ENCODE assay signal across 10 mouse cellular contexts in genomic region chr6:71673166-71673565, GRCm38 (mm10). TPM values are rescaled to one million over a fixed set of nuclear protein-coding genes. Genes with fewer than 3 reads are reported as not detected.
A peak's percentile ranks its signal among the peaks of the same experiment; 100 is the strongest.
DNase-seq lines count a peak whose midpoint lies in the region; ATAC-seq and TF ChIP-seq lines count a peak whose summit lies in the region.
"Had no signal": no experiment of that assay in that cellular context is flagged by ENCODE, and none has a peak within 500 bp of the region (broad histone marks: within the 10 kb centered on the region; RNA-seq: fewer than 3 reads in every experiment).

No protein-coding gene starts in this region.

- ATAC-seq in CD4-positive, CD25-positive, alpha-beta regulatory T cell, adult 4 months, result no peak
- ATAC-seq in midbrain, embryonic 14.5 days (ENCODE audit: low FRiP score, low TSS enrichment), result no peak

- H3K4me3 ChIP-seq in testis, adult 2 months (ENCODE audit: control insufficient read depth, low read depth, low read length), result no peak overlapping the region
- H3K4me3 ChIP-seq in cerebellum, adult 2 months (replicated peaks; ENCODE audit: insufficient read depth, low read depth, low read length), result no peak overlapping the region
- H3K4me3 ChIP-seq in midbrain, embryonic 14.5 days (replicated peaks; ENCODE audit: low read depth, low read length), result no peak overlapping the region
- H3K4me3 ChIP-seq: embryonic facial prominence, embryonic 15.5 days had no signal

- TF ChIP-seq CTCF in testis, adult 2 months (IDR thresholded peaks at IDR 0.05; ENCODE audit: control insufficient read depth, insufficient read depth, insufficient replicate concordance, low read depth, low read length), result peak; percentile 15; the same call in 1 of the 2 replicates
- TF ChIP-seq CTCF in cerebellum, adult 2 months (IDR thresholded peaks at IDR 0.05; ENCODE audit: borderline replicate concordance, insufficient read depth, low read depth, low read length), result no peak; the same call in 1 of the 2 replicates

- no peaks in the 10 kb centered on the region for H3K36me3 ChIP-seq in testis, adult 2 months (ENCODE audit: control insufficient read depth, insufficient read depth, low read length)
- H3K36me3 ChIP-seq in midbrain, embryonic 14.5 days (ENCODE audit: control insufficient read depth, insufficient read depth, low read length), result no peaks in the 10 kb centered on the region
- H3K36me3 ChIP-seq: embryonic facial prominence, embryonic 15.5 days had no signal

- no peak overlapping the region for H3K9ac ChIP-seq in midbrain, embryonic 14.5 days (replicated peaks; ENCODE audit: low read length)
- H3K9ac ChIP-seq: embryonic facial prominence, embryonic 15.5 days had no signal

- no peaks in the 10 kb centered on the region for H3K9me3 ChIP-seq in midbrain, embryonic 14.5 days (ENCODE audit: control insufficient read depth, low read length)

- H3K4me1 ChIP-seq in testis, adult 2 months (ENCODE audit: control insufficient read depth, insufficient read depth, low read length), result peaks cover 7% of the 10 kb centered on the region
- no peaks in the 10 kb centered on the region for H3K4me1 ChIP-seq in cerebellum, adult 2 months (ENCODE audit: control insufficient read depth, insufficient read depth, low read length)
- no peaks in the 10 kb centered on the region for H3K4me1 ChIP-seq in midbrain, embryonic 14.5 days (ENCODE audit: control insufficient read depth, insufficient read depth, low read length)
- H3K4me1 ChIP-seq: embryonic facial prominence, embryonic 15.5 days had no signal

- no peak overlapping the region for H3K4me2 ChIP-seq in midbrain, embryonic 14.5 days (ENCODE audit: low read length)
- H3K4me2 ChIP-seq: embryonic facial prominence, embryonic 15.5 days had no signal

- H3K27ac ChIP-seq in testis, adult 2 months (ENCODE audit: control insufficient read depth, insufficient read depth, low read depth, low read length), result no peak overlapping the region
- H3K27ac ChIP-seq in cerebellum, adult 2 months (ENCODE audit: insufficient read depth, low read length), result no peak overlapping the region
- no peak overlapping the region for H3K27ac ChIP-seq in midbrain, embryonic 14.5 days (replicated peaks; ENCODE audit: low read depth, low read length)
- H3K27ac ChIP-seq: embryonic facial prominence, embryonic 15.5 days had no signal

- 71% methylated on average over 2 of the region's 2 CpGs for WGBS in cerebellum, adult 2 months
- 72% methylated on average over 2 of the region's 2 CpGs for WGBS in midbrain, embryonic 14.5 days

- peak; percentile 49 for DNase-seq in CD4-positive, CD25-positive, alpha-beta regulatory T cell, adult 2 months (ENCODE audit: low read depth, low spot score)
- no peak for DNase-seq in testis, postnatal 14 days (ENCODE audit: low spot score)
- DNase-seq in kidney, postnatal 36 days, result peak; percentile 13 to 70
- DNase-seq in thymus, postnatal 36 days, result peak; percentile 42 to 46
- no peak for DNase-seq in cerebellum, adult 2 months
- no peak for DNase-seq in midbrain, embryonic 14.5 days
- DNase-seq: retina, postnatal 1 day had no signal

- no peaks in the 10 kb centered on the region for H3K27me3 ChIP-seq in testis, adult 2 months (ENCODE audit: control insufficient read depth, insufficient read depth, low read length)
- no peaks in the 10 kb centered on the region for H3K27me3 ChIP-seq in cerebellum, adult 2 months (ENCODE audit: control insufficient read depth, insufficient read depth, low read length)
- no peaks in the 10 kb centered on the region for H3K27me3 ChIP-seq in midbrain, embryonic 14.5 days (ENCODE audit: control insufficient read depth, insufficient read depth, low read length)
- H3K27me3 ChIP-seq: embryonic facial prominence, embryonic 15.5 days had no signal

- no peak for TF ChIP-seq POLR2A in testis, adult 2 months (IDR thresholded peaks at IDR 0.05; ENCODE audit: control insufficient read depth, low read depth, low read length)
- TF ChIP-seq POLR2A in cerebellum, adult 2 months (IDR thresholded peaks at IDR 0.05; ENCODE audit: borderline replicate concordance, insufficient read depth, low read length), result no peak

RNA-seq across cellular contexts. Expression of gene Reep1, which starts 34.2 kb away (rescaled TPM):
- 1 to 10 TPM in 1 of 2 experiments, under 1 TPM in 1; 0.74 to 1.8 TPM for polyA plus RNA-seq in CD4-positive, CD25-positive, alpha-beta regulatory T cell, adult 4 months (2017; shearing (Covaris generic))
- polyA plus RNA-seq in testis, adult 2 months (2012; rRNA removed), result 21.1 and 34.3 TPM in 2 replicates
- 74.0 and 82.1 TPM in 2 replicates for polyA plus RNA-seq in cerebellum, adult 2 months (2012; rRNA removed)
- polyA plus RNA-seq in midbrain, embryonic 14.5 days (2014; fragmentation: Nextera tagmentation; extraction: Ambion mirVana), result 228 and 298 TPM in 2 replicates

RNA-seq across cellular contexts. Expression of gene Kdm3a, which starts 40.4 kb away (rescaled TPM):
- 10 to 100 TPM; 49.8 to 71.0 TPM for polyA plus RNA-seq in CD4-positive, CD25-positive, alpha-beta regulatory T cell, adult 4 months (2017; shearing (Covaris generic))
- polyA plus RNA-seq in testis, adult 2 months (2012; rRNA removed), result 42.3 and 50.9 TPM in 2 replicates
- 26.9 and 28.1 TPM in 2 replicates for polyA plus RNA-seq in cerebellum, adult 2 months (2012; rRNA removed)
- polyA plus RNA-seq in midbrain, embryonic 14.5 days (2014; fragmentation: Nextera tagmentation; extraction: Ambion mirVana), result 30.7 and 43.7 TPM in 2 replicates

Comparison
In these comparisons a context has a peak if more than half of its experiments do, and no peak if none do; other contexts are left out.
1. DNase-seq: peak in CD4-positive, CD25-positive, alpha-beta regulatory T cell, adult 2 months (single experiment), kidney, postnatal 36 days (2 of 2) and thymus, postnatal 36 days (2 of 2); none in testis, postnatal 14 days (single experiment), cerebellum, adult 2 months (0 of 2) and midbrain, embryonic 14.5 days (single experiment).